Mouse (Mus musculus): ENCODE data around the gene Crebrf.

- TF ChIP-seq POLR2AphosphoS5 (IDR thresholded peaks at IDR 0.05; ENCODE audit: insufficient replicate concordance, low read depth, low read length) (no peak), CTCF (IDR thresholded peaks at IDR 0.05; ENCODE audit: low read depth, low read length) (no peak), TAL1 (conservative IDR thresholded peaks at IDR 0.05; ENCODE audit: low read depth, low read length) (no peak)
Observed at GRCm38 (mm10) chr17:26743294-26743693, 27.8 kb downstream of the Crebrf start.

Measured in G1E (cell line).